Mouse (Mus musculus) hindbrain, embryonic 15.5 days (tissue): ENCODE measurements at regions not wholly inside any gene's neighbourhood (a gene's known extent, or its start where the extent isn't known, plus 50 kb on each side); places are given as distances from the start of the nearest gene placed in this dataset. TPM values are rescaled to one million over a fixed set of nuclear protein-coding genes. Genes with fewer than 3 reads are reported as not detected.

Source experiments
- microRNA-seq: library from miRNA; unstranded; fragments of <30 nt; microRNA quantifications from one replicate; pipeline ENCODE4, GENCODE M21; 2016

Small RNA genes lying in the stretch of these regions (microRNA-seq; reads per million reads assigned to microRNA genes)
- gene Gm24080 = not detected
